Mouse (Mus musculus): Measurements from ENCODE around the gene Paqr4. TPM values are rescaled to one million over a fixed set of nuclear protein-coding genes. Genes with fewer than 3 reads are reported as not detected.

Gene Paqr4
- total and polyA plus RNA-seq, 3 experiments, result 1.0 to 2.8 (median 1.1) TPM

- no peak overlapping the region for H3K9ac ChIP-seq (ENCODE audit: insufficient read depth, low read depth)
- no peaks in the 10 kb centered on the region for H3K9me3 ChIP-seq (replicated peaks; ENCODE audit: low read length)
- H3K36me3 ChIP-seq (replicated peaks in 1 of 2; ENCODE audit: control insufficient read depth in 1 of 2, insufficient read depth in 1 of 2, low read length in 1 of 2), result no peaks in the 10 kb centered on the region
- no peak overlapping the region for H3K27ac ChIP-seq (ENCODE audit: insufficient read depth, low read depth)
- DNase-seq (ENCODE audit: extremely low read depth), result no peak
- dilution Hi-C loops (cut with MboI; ENCODE audit: extremely low pct_ligation_motif_present, extremely low pct_unique_long_range_greater_than_20kb, low sequenced_read_pairs) (no loop called here), in situ Hi-C loops (cut with MboI; ENCODE audit: low pct_ligation_motif_present, low pct_unique_long_range_greater_than_20kb, low sequenced_read_pairs) (no loop called here)
- no peak overlapping the region for H3K4me3 ChIP-seq (replicated peaks in 1 of 3; ENCODE audit: low read depth in 2 of 3, low read length in 2 of 3, poor library complexity in 1 of 3)
- no peak overlapping the region for H3K4me2 ChIP-seq (ENCODE audit: insufficient read depth, low read depth, poor library complexity, severe bottlenecking)
- TF ChIP-seq MAZ (IDR thresholded peaks at IDR 0.05; ENCODE audit: low read depth, low read length), result no peak
- no peak for TF ChIP-seq SMC3 (IDR thresholded peaks at IDR 0.05; ENCODE audit: low read depth, low read length)
- TF ChIP-seq IRF4 (IDR thresholded peaks at IDR 0.05; ENCODE audit: low read depth, low read length), result no peak
- no peak for TF ChIP-seq ZNF384 (IDR thresholded peaks at IDR 0.05; ENCODE audit: low read depth, low read length)
- TF ChIP-seq MAFK (IDR thresholded peaks at IDR 0.05; ENCODE audit: insufficient replicate concordance, low read length), result no peak
- TF ChIP-seq MYC (IDR thresholded peaks at IDR 0.05; ENCODE audit: low read depth, low read length), result no peak
- no peak for TF ChIP-seq MAX (IDR thresholded peaks at IDR 0.05; ENCODE audit: low read length)
- TF ChIP-seq POLR2A (IDR thresholded peaks at IDR 0.05; ENCODE audit: low read depth, low read length), result no peak
- TF ChIP-seq ETS1 (conservative IDR thresholded peaks at IDR 0.05; ENCODE audit: low read depth, low read length), result no peak
- TF ChIP-seq ZMIZ1 (IDR thresholded peaks at IDR 0.05; ENCODE audit: low read depth, low read length), result no peak
- TF ChIP-seq E2F4 (IDR thresholded peaks at IDR 0.05; ENCODE audit: insufficient replicate concordance, low read depth, low read length), result no peak
- TF ChIP-seq NELFE (IDR thresholded peaks at IDR 0.05; ENCODE audit: low read depth, low read length), result no peak
- TF ChIP-seq JUN (IDR thresholded peaks at IDR 0.05; ENCODE audit: insufficient read depth, low read depth, low read length), result no peak
- peaks cover 4 to 13% of the 10 kb centered on the region in 2 experiments for H3K4me1 ChIP-seq (ENCODE audit: control insufficient read depth in 1 of 2, insufficient read depth in 2 of 2)
- H3K27me3 ChIP-seq (replicated peaks), result peaks cover 57% of the 10 kb centered on the region
- H3K79me2 ChIP-seq (replicated peaks; ENCODE audit: control insufficient read depth, extremely low read depth, insufficient read depth, poor library complexity, severe bottlenecking), result no peaks in the 10 kb centered on the region
Observed at GRCm38 (mm10) chr17:23719455-23719854, 21.2 kb downstream of the Paqr4 start.

GRCm38 (mm10) chr17:23717003-23717402, 23.7 kb downstream of the Paqr4 start:
- Histone ChIP-seq H3K27ac (ENCODE audit: insufficient read depth, low read depth) (no peak overlapping the region), H3K4me3 (replicated peaks in 1 of 3; ENCODE audit: low read depth in 2 of 3, low read length in 2 of 3, poor library complexity in 1 of 3) (no peak overlapping the region), H3K79me2 (replicated peaks; ENCODE audit: control insufficient read depth, extremely low read depth, insufficient read depth, poor library complexity, severe bottlenecking) (no peaks in the 10 kb centered on the region), H3K9me3 (replicated peaks; ENCODE audit: low read length) (no peaks in the 10 kb centered on the region), H3K9ac (ENCODE audit: insufficient read depth, low read depth) (no peak overlapping the region), H3K4me1 (ENCODE audit: control insufficient read depth in 1 of 2, insufficient read depth in 2 of 2) (no peaks in the 10 kb centered on the region), H3K4me2 (ENCODE audit: insufficient read depth, low read depth, poor library complexity, severe bottlenecking) (no peak overlapping the region), H3K27me3 (replicated peaks) (peaks cover 76% of the 10 kb centered on the region), H3K36me3 (replicated peaks in 1 of 2; ENCODE audit: control insufficient read depth in 1 of 2, insufficient read depth in 1 of 2, low read length in 1 of 2) (no peaks in the 10 kb centered on the region)
- DNase-seq (ENCODE audit: extremely low read depth), result no peak
- TF ChIP-seq TBP (conservative IDR thresholded peaks at IDR 0.05; ENCODE audit: low read depth, low read length), result no peak
- TF ChIP-seq POLR2AphosphoS2 (IDR thresholded peaks at IDR 0.05; ENCODE audit: low read depth, low read length), result no peak
- no peak for TF ChIP-seq CHD1 (IDR thresholded peaks at IDR 0.05; ENCODE audit: low read depth, low read length)
- no peak for TF ChIP-seq HCFC1 (IDR thresholded peaks at IDR 0.05; ENCODE audit: low read depth, low read length)
- no peak for TF ChIP-seq NRF1 (IDR thresholded peaks at IDR 0.05; ENCODE audit: low read depth, low read length)
- no peak for TF ChIP-seq ZKSCAN1 (IDR thresholded peaks at IDR 0.05; ENCODE audit: borderline replicate concordance, low read depth, low read length)
- no peak for TF ChIP-seq MAFK (IDR thresholded peaks at IDR 0.05; ENCODE audit: insufficient replicate concordance, low read length)
- no peak for TF ChIP-seq CTCF (conservative IDR thresholded peaks at IDR 0.05 in 1 of 2, IDR thresholded peaks at IDR 0.05 in 1 of 2; ENCODE audit: low read depth in 2 of 2, low read length in 2 of 2)
- TF ChIP-seq BHLHE40 (IDR thresholded peaks at IDR 0.05; ENCODE audit: low read depth, low read length), result no peak
- TF ChIP-seq CHD2 (IDR thresholded peaks at IDR 0.05; ENCODE audit: low read length), result no peak
- no peak for TF ChIP-seq PAX5 (IDR thresholded peaks at IDR 0.05; ENCODE audit: low read length)
- no peak for TF ChIP-seq EP300 (IDR thresholded peaks at IDR 0.05; ENCODE audit: low read length)
- no peak for TF ChIP-seq IRF4 (IDR thresholded peaks at IDR 0.05; ENCODE audit: low read depth, low read length)
- no peak for TF ChIP-seq ZMIZ1 (IDR thresholded peaks at IDR 0.05; ENCODE audit: low read depth, low read length)
- dilution Hi-C loops (cut with MboI; ENCODE audit: extremely low pct_ligation_motif_present, extremely low pct_unique_long_range_greater_than_20kb, low sequenced_read_pairs), result no loop called here
- in situ Hi-C loops (cut with MboI; ENCODE audit: low pct_ligation_motif_present, low pct_unique_long_range_greater_than_20kb, low sequenced_read_pairs), result no loop called here
